Mouse (Mus musculus): ENCODE data around the gene Irak3.

GRCm38 (mm10) chr10:120246994-120247750 lies 45.2 kb upstream of the Irak3 start:
- TF ChIP-seq CTCF (IDR thresholded peaks at IDR 0.05; ENCODE audit: low read depth) = peak; percentile 86
- TF ChIP-seq EP300 (optimal IDR thresholded peaks at IDR 0.05) = no peak

All from stomach, postnatal 0 days (tissue).